Mouse (Mus musculus): ENCODE measurements around the gene Hk2. TPM values are rescaled to one million over a fixed set of nuclear protein-coding genes. Genes with fewer than 3 reads are reported as not detected.
A peak's percentile ranks its signal among the peaks of the same experiment; 100 is the strongest.

The Hk2 gene
- 1 to 10 TPM; 3.0 to 8.0 (median 3.9) TPM for total RNA-seq (2022)

DNA sequence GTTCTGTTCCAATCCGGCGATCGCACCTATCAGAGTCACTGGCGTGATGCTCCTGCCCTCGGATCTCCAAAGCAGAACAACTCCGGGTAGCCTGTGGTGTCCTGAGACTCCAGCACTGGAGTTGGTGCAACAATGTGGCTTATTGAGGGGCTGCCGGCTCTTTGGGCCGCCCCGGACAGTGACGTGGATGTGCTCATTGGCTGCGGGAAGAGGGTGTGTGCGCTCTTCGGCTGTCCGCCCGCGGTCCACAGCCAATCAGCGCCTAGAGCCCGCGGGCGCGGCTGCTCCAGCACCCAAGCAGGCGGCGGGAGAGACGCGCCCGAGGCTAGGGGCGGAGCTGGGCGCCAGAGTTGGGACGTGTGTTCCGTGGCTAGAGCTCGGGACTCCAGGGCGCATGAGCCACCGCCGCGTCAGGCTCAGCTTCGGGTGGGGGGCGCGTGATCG is at the start of gene Hk2:
Gene Hk2, minus strand, starts transcription at position 134 of the 444 bp plus-strand sequence.
- DNase-seq (ENCODE audit: low spot score in 2 of 2): peak; percentile 44 to 80

DNA sequence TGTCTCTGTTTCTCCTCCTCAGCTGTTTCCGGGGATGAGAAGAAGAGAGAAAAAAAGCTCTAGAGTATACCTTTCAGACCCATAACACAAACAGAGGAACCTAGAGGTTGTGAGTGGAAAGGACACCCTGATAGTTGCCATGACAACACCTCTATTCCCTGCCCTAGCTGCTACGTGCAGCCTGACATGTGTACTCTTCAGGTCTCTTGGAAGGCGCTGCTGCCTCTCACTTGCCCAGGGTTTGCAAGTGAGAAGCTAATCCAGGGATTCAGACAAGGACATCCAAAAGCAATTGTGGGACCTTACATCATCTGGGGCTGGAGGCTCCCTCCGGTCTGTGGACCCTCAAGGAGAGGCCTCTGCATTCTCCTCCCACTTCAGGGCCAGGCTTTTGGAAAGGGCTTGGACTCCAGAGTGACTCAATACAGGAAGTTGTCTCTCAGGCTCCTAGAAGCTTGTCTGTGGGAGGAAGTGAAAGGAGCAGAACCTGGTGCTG is 47.6 kb upstream of the Hk2 start:
- DNase-seq (ENCODE audit: low spot score in 2 of 2): no peak

DNA sequence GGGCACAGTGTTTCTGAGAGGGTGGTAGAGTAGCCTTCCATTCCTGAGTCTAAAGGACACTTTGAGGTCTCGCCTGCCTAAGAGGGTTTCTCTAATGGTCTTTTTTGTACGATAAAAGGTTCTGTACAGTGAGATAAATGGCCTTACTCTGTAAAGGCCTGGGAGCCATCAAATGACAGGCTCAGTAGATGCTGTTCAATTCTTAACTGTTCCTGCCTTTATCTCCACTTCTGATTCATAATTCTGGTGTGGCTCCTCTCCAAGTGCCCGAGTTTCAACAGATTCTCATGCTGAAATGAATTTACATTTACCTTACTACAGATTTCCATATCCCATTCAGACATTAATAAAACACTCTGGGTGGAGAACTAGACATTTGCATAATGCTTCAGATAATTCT is 46.5 kb upstream of the Hk2 start:
- no peak for DNase-seq (ENCODE audit: low spot score in 2 of 2)

DNA sequence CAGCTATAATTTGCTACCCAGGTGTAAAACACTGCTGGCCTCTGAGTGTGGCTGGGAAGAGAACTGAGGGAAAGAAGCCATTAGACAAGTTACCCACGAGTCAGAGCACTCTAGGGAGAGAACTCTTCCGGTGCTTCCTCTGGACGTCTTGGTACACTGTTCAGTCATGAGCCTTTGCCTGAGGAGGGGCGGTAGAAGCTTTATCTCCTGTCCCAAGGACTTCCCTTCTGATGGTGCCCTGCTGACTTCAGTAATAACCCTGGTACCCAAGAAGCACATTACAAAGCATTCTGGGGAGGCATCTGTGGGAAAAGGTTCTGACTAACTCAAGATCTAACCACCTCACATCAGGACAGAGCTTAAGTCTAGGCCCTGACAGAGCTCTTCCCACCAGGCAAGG is 40.6 kb upstream of the Hk2 start:
- DNase-seq (ENCODE audit: low spot score in 2 of 2): no peak

DNA sequence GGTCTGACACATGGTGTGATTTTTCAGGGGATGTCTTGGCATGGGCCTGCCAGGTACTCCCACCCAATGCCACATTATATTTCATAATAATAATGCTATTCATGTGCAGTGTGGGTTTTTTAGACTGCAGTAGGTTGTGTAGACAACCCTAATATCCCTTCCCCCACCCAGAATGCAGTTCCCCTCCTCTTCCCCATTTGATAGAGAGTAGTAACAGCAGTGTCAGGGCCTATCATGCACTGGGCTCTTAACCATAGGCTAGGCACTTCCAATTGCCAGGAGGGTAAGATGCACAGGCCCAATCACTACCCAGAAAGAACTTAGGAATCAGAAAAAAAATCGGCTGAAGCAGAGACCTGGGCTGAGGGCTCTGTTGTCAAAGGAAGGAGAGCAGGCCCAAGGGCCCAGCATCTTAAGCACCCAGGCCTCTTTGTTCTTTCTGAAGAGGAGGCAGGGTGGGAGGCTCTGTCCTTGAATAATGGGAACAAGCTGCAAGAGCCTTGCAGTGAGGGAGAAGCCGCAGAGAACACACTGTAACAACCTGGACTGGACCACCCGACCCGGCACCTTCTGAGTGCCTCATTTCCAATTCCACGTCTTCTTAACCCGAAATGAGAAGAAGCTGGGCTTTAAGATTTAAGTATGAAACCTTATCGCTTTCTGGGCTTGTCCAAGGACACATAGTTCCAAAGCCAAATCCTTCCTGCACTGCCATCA is 33.9 kb upstream of the Hk2 start:
- no peak for DNase-seq (ENCODE audit: low spot score in 2 of 2)

DNA sequence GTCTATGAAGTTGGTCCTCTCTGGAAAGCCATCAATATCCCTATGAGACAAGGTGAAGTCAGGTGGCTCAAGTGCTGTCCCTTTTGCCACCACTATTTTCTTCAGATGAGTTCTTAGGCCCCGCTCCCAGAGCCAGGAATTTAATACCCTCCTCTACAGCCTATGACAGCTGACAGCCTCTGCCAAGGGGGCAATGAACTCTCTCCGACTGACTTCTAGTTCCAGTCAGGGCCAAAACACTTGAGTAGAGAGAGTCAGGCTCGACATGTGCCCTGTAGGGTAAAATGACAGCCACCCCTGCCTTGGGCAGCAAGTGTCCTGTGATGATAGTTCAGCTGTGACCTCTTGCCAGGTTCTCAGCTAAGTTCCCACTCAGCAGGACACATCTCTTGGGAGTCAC is 32.7 kb upstream of the Hk2 start:
- no peak for DNase-seq (ENCODE audit: low spot score in 2 of 2)

DNA sequence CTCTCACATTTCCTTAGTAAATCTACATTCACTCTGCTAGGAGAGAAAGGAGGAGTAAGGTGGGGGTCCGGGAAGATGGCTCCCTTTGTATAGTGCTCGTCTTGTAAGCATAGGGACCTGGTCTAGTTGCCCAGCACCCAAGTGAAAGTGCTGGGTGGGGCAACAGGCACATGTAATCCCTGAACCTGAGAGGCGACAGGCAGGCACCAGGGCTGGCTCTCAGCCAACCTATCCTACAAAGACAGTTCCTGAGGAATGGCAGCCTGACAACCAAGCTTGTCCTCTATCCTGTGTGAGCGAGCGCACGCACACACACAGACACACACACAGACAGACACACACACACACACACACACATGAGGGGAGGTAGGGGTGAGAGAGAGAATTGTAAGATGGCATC is 32.2 kb upstream of the Hk2 start:
- no peak for DNase-seq (ENCODE audit: low spot score in 2 of 2)

DNA sequence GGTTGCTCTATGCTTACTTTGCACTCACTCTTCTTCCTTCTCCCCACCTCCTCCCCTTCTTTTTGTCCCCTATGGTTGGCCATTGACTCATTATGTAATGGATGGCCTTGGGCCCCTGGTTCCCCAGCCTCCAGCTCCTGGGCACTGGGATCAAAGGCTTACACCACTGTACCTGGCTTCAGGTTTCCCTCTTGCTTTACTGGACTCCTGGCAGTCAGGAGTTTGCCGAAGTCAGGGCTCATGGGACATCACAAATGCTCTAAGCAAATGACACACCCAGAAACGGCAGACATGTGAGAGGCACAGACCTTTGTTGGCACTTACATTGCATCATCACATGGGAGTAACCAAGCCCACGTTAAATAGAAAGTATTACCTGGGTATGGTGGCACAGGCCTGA is 31.6 kb upstream of the Hk2 start:
- no peak for DNase-seq (ENCODE audit: low spot score in 2 of 2)

DNA sequence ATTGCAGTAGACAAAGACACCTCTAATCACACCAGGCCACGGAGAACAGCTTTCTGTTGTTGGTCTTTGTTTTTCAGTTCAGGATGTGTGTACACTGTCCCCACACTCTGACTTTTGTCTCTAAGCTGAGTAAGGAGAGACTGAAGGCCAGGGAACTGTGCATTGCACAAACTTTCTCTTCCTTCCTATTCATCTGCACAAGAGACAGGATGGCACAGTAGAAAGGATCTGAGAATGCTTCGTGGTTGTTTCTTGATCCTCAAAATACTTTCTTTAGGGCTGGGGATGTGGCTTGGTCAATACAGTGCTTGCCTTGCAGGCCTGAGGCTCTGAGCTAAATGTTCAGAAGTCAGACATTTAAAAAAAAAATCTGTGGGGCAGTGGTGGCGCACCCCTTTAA is 30.7 kb upstream of the Hk2 start:
- DNase-seq (ENCODE audit: low spot score in 2 of 2): no peak

DNA sequence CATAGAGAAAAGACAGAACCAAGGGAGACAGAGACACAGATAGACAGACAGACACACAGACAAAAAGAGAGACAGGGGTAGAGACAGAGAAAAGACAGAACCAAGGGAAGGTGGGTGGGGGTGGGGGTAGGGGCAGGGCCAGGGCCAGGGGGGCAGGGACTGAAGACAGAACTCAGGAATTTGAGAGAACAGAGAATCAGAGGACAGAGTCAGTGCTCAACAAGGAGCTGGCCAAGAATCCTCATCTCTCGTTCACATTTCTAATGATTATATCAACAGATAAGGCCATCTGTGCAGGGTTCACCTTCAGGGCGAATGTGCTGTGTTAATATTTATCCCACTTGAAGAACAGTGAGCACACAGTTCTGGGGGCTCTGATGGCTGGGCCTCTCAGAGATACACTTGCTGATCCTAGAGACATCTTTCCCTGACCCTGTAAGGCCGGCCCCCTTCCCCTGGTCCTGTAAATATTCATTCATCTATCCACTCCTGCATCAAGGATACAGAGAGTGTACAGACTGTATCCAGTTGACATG is 24.0 kb upstream of the Hk2 start:
- DNase-seq (ENCODE audit: low spot score in 2 of 2): no peak

DNA sequence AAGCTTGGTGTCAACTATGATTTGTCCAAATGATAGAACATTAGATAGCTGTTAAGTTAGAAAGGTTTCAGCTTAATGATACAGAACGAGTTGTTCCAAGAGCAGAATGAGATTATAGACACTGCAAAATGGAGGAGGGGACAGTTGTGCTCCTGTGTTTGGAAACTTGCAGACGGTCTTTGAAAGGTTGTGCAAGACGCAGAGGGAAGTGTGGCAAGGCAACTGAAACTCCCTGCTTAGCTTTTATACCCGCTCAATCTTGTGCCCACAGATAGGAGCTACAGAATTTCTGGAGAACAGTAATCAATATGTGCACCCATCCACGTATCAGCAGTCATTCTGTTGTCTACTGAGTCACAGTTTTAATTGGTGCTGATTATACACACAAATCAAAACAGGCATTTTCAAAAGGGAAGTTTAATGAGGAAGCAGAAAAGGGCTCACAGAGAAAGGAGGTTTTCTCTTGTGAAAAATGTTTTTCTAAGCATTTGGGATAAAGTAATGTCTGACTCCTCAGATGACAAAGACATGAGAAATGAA is 23.1 kb upstream of the Hk2 start:
- no peak for DNase-seq (ENCODE audit: low spot score in 2 of 2)

DNA sequence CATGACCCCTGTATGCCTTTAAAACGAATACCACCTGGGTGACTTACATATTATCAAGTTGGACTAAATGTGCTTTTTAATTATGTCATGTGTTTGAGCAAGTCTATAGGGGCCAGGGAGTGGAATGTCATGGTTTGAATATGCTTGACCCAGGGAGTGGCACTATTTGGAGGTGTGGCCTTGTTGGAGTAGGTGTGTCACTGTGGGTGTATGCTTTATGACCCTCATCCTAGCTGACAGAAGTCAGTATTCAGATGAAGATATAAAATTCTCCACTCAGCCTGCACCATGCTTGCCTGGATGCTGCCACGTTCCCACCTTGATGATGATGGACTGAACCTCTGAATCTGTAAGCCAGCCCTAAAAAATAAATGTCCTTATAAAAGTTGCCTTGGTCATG is 16.6 kb upstream of the Hk2 start:
- DNase-seq (ENCODE audit: low spot score in 2 of 2): no peak

DNA sequence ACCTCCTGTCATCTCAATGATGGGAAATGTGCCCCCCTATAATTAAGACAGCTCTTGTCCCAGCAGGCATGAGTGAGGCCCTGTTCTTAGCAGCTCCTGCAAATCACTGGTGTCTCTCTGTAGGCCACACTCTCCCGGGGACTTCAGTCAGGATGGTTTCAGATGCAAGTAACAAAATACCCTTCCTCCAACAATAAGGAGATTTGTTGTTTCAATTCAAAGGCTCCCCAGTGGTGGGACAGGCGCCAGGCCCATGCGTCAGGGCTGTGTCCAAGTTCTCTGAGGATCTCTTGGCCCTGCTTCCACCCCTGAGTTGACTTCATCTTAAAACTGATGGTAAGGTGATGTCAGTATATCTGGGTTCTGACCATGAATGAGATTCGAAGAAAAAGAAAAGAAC is 9.7 kb upstream of the Hk2 start:
- DNase-seq (ENCODE audit: low spot score in 2 of 2): no peak

DNA sequence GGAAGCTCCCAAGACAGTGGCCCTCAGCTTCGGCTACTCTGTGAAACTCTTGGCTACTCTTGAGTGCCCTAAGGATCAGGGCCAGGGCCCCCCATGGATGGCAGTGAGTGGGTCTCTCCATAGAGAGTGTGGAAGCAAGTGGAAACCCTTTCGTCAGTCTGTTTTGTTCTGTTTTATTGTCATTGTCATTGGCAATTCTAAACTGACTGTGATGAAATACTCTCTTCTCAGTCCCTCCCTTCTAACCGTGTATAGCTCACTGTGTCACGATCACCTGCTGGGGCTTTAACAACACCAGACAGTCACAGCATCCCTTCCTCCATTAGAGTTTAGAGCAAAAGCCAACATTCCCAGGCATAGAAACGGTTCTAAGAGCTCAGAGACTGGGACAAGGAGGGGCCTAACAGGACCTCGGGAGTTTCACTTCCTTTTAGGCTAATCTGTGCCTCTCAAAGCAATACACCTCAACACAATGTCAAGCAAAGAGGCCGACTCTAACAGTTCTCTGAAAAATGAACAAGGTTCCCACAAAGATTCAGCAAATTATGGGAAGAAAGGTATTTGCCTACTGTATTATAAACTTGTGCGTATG is 6.6 kb upstream of the Hk2 start:
- no peak for DNase-seq (ENCODE audit: low spot score in 2 of 2)

DNA sequence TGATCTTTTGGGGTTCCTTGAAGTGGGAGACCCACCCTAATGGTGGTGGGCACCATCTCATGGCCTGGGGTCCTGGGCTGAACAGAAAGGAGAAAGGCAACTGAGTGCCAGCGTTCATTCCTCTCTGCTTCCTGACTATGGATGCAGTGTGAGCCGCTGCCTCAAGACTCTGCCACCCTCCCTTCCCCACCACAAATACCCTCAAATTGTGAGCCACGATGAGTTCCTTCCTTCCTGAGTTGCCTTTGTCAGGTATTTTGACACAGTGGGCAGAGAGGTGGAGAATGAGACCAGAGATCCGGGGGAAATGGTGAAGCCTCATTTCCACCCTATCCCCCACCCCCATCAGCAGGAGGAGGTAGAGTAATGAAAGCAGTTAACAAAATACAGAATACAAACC is 6.1 kb upstream of the Hk2 start:
- no peak for DNase-seq (ENCODE audit: low spot score in 2 of 2)

DNA sequence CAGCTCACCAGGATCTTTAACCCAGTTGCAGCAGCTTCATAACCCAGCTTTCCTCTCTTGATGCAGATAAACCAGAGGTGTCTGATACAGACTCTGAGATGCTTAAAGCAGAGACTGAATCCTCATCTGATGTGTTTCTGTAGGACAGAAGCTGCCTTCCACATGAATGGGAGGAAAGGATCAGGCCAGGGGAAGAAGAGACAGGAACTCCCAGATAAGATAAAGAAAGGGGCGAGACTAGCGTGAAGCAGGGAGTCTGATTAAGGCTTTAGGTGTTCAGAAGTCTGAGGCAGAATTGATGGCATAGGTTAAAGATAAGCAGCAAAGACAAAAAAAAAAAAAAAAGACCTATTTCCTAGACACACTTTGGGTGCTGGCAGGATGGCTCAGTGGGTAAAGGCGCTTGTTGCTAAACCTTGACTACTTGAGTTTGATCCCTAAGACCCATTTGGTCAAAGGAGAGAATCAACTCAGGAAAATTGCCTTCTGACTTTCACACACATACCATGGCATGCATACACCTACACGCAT is 2.9 kb upstream of the Hk2 start:
- DNase-seq (ENCODE audit: low spot score in 2 of 2): no peak

DNA sequence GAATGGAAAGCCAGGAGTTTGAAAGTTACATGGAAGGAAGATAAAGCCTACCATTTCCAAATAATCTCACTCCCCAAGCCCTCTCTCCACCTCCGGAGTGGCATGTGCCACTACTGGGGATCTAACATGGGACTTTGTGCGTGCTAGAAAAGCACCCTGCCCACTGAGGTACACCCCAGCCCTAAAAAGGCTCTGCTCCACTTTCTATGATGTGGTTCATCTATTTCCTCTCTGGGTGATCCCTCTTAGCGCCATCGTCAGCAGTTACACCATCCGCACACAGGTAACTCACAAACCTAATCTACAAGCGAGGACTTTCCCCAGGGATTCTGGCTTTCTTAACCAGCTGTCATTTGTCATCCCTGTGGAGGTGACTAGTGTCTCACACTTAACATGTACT is 1.1 kb upstream of the Hk2 start:
- DNase-seq (ENCODE audit: low spot score in 2 of 2): no peak

DNA sequence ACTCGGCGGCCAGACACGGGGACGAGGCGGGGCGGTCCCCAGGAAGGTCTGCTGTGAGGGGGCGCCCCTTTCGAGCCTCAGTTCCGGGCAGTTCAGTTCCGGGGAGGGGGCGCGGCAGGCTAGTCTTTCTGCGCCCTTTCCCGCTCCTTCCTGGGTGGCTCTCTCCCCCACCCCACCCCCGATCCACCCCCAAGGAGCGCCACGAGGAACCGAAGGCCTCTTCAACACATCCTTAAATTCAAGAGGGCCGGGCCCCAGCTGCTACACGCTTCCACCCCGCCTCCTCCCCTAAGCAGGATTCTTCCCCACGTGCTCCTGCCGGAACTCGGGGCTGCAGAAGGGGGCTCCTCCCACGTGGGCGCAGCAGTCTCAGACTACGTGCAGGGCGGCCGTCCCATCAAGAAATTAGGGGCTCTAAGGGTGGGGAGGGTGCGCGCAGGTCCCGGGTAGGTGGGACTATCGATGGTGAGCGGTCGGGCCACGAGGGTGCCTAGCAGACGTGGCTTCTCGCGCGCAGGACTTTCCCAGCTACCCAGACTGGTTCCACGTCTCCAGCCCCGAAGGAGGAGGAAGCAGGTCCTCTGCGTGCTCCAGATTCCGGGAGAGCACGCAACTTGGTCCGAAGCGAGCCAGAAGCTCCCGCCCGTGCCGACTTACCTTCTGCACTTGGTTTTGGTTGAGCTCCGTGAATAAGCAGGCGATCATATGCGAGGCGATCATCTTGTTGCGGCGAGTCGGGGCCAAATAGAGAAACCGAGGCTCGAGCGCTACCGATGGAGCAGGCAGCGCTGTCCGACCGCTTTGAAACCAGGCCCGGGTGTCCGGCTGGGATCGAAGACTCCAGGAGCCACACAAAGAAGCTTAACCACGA is 758 bp downstream of the Hk2 start:
- peak in 1 of 2 experiments; percentile 12 for DNase-seq (ENCODE audit: low spot score in 2 of 2)

DNA sequence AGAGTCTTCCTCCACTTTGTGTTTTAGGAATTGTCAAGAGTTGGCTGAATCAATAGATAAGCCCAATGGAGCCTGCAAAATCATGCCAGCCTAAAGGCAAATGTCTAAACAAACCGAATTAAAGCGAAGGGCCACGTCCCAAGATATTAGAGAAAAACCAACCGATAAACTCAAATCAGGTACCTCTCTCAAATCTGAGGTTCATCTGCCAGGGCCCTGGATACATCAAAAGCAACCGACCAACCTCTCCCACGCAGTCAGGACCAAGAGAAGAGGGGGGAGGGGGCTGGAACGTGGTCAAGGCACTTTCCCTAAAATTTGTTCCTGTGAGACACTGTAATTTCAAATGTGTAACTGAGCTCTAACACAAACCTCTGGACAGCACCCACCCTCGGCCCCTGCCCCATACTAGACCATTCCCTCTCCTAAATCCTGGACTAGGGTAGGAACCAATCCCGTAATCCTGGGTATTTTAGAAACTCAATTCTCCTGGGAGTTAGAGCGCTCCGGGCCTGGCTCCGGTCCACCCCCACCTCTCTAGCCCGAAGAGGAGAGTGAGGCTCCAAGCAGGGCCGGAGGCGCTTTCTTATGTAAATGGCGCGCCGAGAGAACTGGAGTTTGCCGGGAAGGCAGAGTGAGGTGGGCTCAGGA is 1.7 kb downstream of the Hk2 start:
- DNase-seq (ENCODE audit: low spot score in 2 of 2): no peak

DNA sequence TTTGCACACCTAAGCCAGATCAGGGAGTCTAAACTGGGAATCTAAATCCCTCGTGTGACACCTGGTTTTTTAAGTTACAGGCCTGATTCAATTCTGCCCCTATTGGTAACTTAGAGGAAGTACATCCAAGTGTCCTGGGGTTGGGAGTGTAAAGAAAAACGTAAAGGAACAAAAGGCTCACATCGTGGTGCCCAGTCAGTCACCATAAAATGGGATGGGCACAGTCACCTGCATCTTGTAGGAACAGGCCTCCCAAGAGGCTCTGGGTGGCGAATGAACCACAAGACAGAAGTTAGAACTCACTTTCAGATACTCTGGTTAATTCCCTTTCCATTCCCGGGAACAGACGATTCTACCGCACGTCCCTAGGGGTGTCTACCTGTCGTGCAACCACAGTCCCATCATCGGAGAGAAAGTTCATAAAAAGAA is 2.3 kb downstream of the Hk2 start:
- no peak for DNase-seq (ENCODE audit: low spot score in 2 of 2)

DNA sequence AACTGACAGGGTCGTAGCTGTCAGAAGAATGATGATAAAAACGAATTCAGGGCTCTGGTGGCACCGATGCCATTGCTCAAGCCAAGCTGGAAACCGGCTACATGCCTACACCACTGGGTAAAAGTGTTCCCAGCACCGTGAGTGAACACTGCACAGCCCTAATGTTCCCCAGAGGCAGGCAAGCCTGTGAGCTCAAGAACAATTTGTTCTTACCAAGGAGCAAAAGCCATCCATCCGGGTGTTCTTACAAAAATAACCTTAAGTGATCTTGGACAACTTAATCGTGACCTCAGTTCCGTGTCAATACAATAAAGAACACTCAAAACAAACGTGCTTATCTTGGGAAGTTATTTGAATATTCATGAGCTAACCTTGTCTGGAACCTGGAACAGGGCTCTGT is 3.2 kb downstream of the Hk2 start:
- no peak for DNase-seq (ENCODE audit: low spot score in 2 of 2)

Measured in left cerebral cortex, adult 8-10 months (tissue).